In the genomic region with DNA sequence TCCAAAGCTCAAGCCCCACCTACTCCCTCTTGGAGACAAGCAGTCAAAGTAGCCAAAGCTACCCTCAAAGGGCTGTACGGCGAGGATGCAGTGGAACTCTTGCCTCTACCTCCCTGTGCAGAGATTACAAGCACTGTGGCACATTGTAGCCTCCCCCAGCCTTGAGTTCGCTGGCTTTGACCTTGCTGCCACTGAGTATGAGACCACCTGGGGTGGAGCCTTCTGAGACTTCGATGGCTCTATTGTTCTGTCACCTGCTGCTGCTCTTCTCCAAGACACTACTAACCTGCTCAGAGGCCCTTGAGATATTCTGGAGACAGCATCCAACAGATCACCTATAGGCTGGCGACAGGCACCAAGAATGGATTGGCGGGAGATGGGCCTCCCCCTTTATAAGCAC, we compare ENCODE assay signal across 30 mouse cellular contexts. TPM values are rescaled to one million over a fixed set of nuclear protein-coding genes. Genes with fewer than 3 reads are reported as not detected.
DNase-seq lines count a peak whose midpoint lies in the region; TF ChIP-seq lines count a peak whose summit lies in the region.
"Had no signal": no experiment of that assay in that cellular context is flagged by ENCODE, and none has a peak within 500 bp of the region (broad histone marks: within the 10 kb centered on the region; RNA-seq: fewer than 3 reads in every experiment).

No protein-coding gene starts in this region.

- no peak for TF ChIP-seq CTCF in ES-Bruce4 (IDR thresholded peaks at IDR 0.05; ENCODE audit: low read depth, low read length)

- peaks cover 6% of the 10 kb centered on the region; the same call in 1 of the 2 replicates for H3K79me2 ChIP-seq in macrophage (ENCODE audit: inconsistent target)

- H3K4me3 ChIP-seq in ES-Bruce4 (ENCODE audit: low read depth, low read length) = no peak overlapping the region
- no peak overlapping the region for H3K4me3 ChIP-seq in macrophage (ENCODE audit: inconsistent target)
- H3K4me3 ChIP-seq: embryonic facial prominence, embryonic 13.5 days; embryonic facial prominence, embryonic 15.5 days; erythroblast, embryonic 14.5 days; forebrain, embryonic 10.5 days; forebrain, embryonic 12.5 days had no signal

- H3K36me3 ChIP-seq in ES-Bruce4 (ENCODE audit: control insufficient read depth, insufficient read depth, low read length, poor library complexity, severe bottlenecking) (no peaks in the 10 kb centered on the region), macrophage (ENCODE audit: inconsistent target) (no peaks in the 10 kb centered on the region)
- H3K36me3 ChIP-seq: embryonic facial prominence, embryonic 13.5 days; embryonic facial prominence, embryonic 15.5 days; forebrain, embryonic 10.5 days; forebrain, embryonic 12.5 days had no signal

- 95% methylated on average over 6 of the region's 6 CpGs for WGBS in macrophage (ENCODE audit: missing documents)

- DNase-seq in R1 (ENCODE audit: low read depth, low spot score) = peak; percentile 82
- no peak for DNase-seq in right cerebral cortex, postnatal 25 days
- DNase-seq in cerebellum, postnatal 25 days = no peak
- DNase-seq: adrenal gland, adult 8-10 months; adrenal gland, postnatal 14 days; adrenal gland, postnatal 36 days; B cell, adult 2 months; cerebellum, adult 11-12 months; cerebellum, adult 2 months; cerebellum, adult 9-10 months; cerebellum, postnatal 10 days; cerebellum, postnatal 36 days; embryo, embryonic 11 days had no signal

- H3K27me3 ChIP-seq in ES-Bruce4 (ENCODE audit: control insufficient read depth, insufficient read depth, low read length, poor library complexity, severe bottlenecking) = no peaks in the 10 kb centered on the region
- H3K27me3 ChIP-seq: CH12.LX; embryonic facial prominence, embryonic 13.5 days; embryonic facial prominence, embryonic 15.5 days; forebrain, embryonic 12.5 days; Patski had no signal

- H3K9me3 ChIP-seq in ES-Bruce4 (replicated peaks; ENCODE audit: control insufficient read depth, insufficient read depth, low read length, poor library complexity, severe bottlenecking) = no peaks in the 10 kb centered on the region
- H3K9me3 ChIP-seq: embryonic facial prominence, embryonic 13.5 days; embryonic facial prominence, embryonic 15.5 days; forebrain, embryonic 10.5 days; forebrain, embryonic 12.5 days; G1E had no signal

- no peak for TF ChIP-seq POLR2A in ES-Bruce4 (IDR thresholded peaks at IDR 0.05; ENCODE audit: insufficient read depth, low read length)

- H3K4me1 ChIP-seq in ES-Bruce4 (ENCODE audit: control insufficient read depth, insufficient read depth, low read length) = peaks cover 9% of the 10 kb centered on the region
- H3K4me1 ChIP-seq: forebrain, embryonic 12.5 days had no signal

- H3K9ac ChIP-seq in ES-Bruce4 (ENCODE audit: low read depth, poor library complexity, severe bottlenecking) = no peak overlapping the region
- H3K9ac ChIP-seq: embryonic facial prominence, embryonic 13.5 days; embryonic facial prominence, embryonic 15.5 days; forebrain, embryonic 12.5 days had no signal

- TF ChIP-seq EP300 in ES-Bruce4 (IDR thresholded peaks at IDR 0.05; ENCODE audit: insufficient read depth, low read depth, low read length) = peak; percentile 84; the same call in 1 of the 2 replicates

- no peak overlapping the region for H3K27ac ChIP-seq in ES-Bruce4 (ENCODE audit: insufficient read depth, low read length)
- peak overlapping the region; percentile 48 for H3K27ac ChIP-seq in macrophage
- H3K27ac ChIP-seq: embryonic facial prominence, embryonic 13.5 days; embryonic facial prominence, embryonic 15.5 days; forebrain, embryonic 10.5 days; forebrain, embryonic 12.5 days had no signal

RNA-seq across cellular contexts. Expression of a gene that starts 31.4 kb away (rescaled TPM):
- 47.3 and 49.9 TPM in 2 replicates for polyA plus RNA-seq in ES-Bruce4 (2011; ENCODE audit: insufficient read depth, insufficient read length, low read depth, missing spikeins)
- total RNA-seq in macrophage (2018; cell fraction: chromatin; rRNA removed) = 1,000 to 10,000 TPM in 1 of 26 experiments, 100 to 1,000 TPM in 25; 272 to 1,028 (median 411) TPM
- 100 to 1,000 TPM; 113 to 207 (median 161) TPM for total RNA-seq in macrophage (2018; cell fraction: cytosol; rRNA removed)
- 100 to 1,000 TPM; 245 to 755 (median 378) TPM for total RNA-seq in macrophage (2018; cell fraction: nucleus; rRNA removed)
- polyA plus RNA-seq in macrophage (2018) = 66.7 to 127 TPM (median 117 TPM) in 3 replicates

RNA-seq across cellular contexts. Expression of a gene that starts 36.1 kb away (rescaled TPM):
- polyA plus RNA-seq in ES-Bruce4 (2011; ENCODE audit: insufficient read depth, insufficient read length, low read depth, missing spikeins) (11.3 and 12.8 TPM in 2 replicates), macrophage (2018) (3.6 to 6.2 TPM (median 4.9 TPM) in 3 replicates)
- total RNA-seq in macrophage (2018; cell fraction: chromatin; rRNA removed) = 10 to 100 TPM in 15 of 26 experiments, 1 to 10 TPM in 11; 2.0 to 22.1 (median 14.3) TPM
- 1 to 10 TPM; 3.9 to 8.9 (median 5.8) TPM for total RNA-seq in macrophage (2018; cell fraction: cytosol; rRNA removed)
- 10 to 100 TPM in 16 of 26 experiments, 1 to 10 TPM in 10; 5.0 to 20.2 (median 11.0) TPM for total RNA-seq in macrophage (2018; cell fraction: nucleus; rRNA removed)
- polyA plus RNA-seq: erythroblast, embryonic 14.5 days had no signal

RNA-seq across cellular contexts. Expression of a gene that starts 43.1 kb away (rescaled TPM):
- polyA plus RNA-seq in ES-Bruce4 (2011; ENCODE audit: insufficient read depth, insufficient read length, low read depth, missing spikeins) (not detected in 2 replicates), macrophage (2018) (not detected in 3 replicates)
- not detected for total RNA-seq in macrophage (2018; cell fraction: chromatin; rRNA removed)
- total RNA-seq in macrophage (2018; cell fraction: cytosol; rRNA removed) = not detected
- total RNA-seq in macrophage (2018; cell fraction: nucleus; rRNA removed) = not detected
- total RNA-seq: adrenal gland, adult 18-20 months; adrenal gland, adult 8-10 months; adrenal gland, postnatal 14 days; adrenal gland, postnatal 36 days; common myeloid progenitor, adult 5-6 weeks; G1E had no signal
- polyA plus RNA-seq: activated CD4-positive, CD25-positive, alpha-beta regulatory T cell, adult 4 months; CD4-positive, CD25-positive, alpha-beta regulatory T cell, adult 4 months; embryonic facial prominence, embryonic 11.5 days; erythroblast, embryonic 14.5 days; forebrain, embryonic 10.5 days; forebrain, embryonic 12.5 days; forebrain, embryonic 14.5 days; forebrain, embryonic 16.5 days; G1E; Patski had no signal
